Mouse (Mus musculus) forebrain, embryonic 14.5 days (tissue): ENCODE measurements around the gene Gm13287. TPM values are rescaled to one million over a fixed set of nuclear protein-coding genes. Genes with fewer than 3 reads are reported as not detected.
A peak's percentile ranks its signal among the peaks of the same experiment; 100 is the strongest.
"Not testable (repeated sequence)": the region's sequence is repeated elsewhere in the genome, so short reads cannot be mapped to it uniquely, and the experiment has no call there.

ENCODE experiments used
- ATAC-seq: fragments of 200-750 bp; cut with Nextera tagmentation; 2 replicates; pipeline ENCODE4 v1.8.0; 2017; ENCODE audit warnings: mild to moderate bottlenecking, moderate library complexity
- DNase-seq: peaks from one replicate; pipeline ENCODE4 v3.0.0-alpha.2; 2015; ENCODE audit warnings: low spot score
- H3K27ac ChIP-seq: fragments of 300-500 bp; sonication (generic); 2 replicates; pipeline ENCODE4 v1.5.1; 2014; ENCODE audit warnings: low read depth, mild to moderate bottlenecking, control low read depth, low read length, moderate library complexity
- H3K27me3 ChIP-seq: fragments of 300-500 bp; sonication (generic); replicated peaks from 2 replicates; pipeline ENCODE4 v1.6.1; 2014; ENCODE audit warnings: low read length, control low read depth, mixed read lengths; ENCODE audit not compliant: control insufficient read depth, insufficient read depth
- H3K36me3 ChIP-seq: fragments of 300-500 bp; sonication (generic); 2 replicates; pipeline ENCODE4 v1.6.1; 2014; ENCODE audit warnings: low read length, control low read depth; ENCODE audit not compliant: control insufficient read depth, insufficient read depth
- H3K4me1 ChIP-seq: fragments of 300-500 bp; sonication (generic); 2 replicates; pipeline ENCODE4 v1.6.1; 2014; ENCODE audit warnings: antibody characterized with exemption, low read length, control low read depth; ENCODE audit not compliant: control insufficient read depth, insufficient read depth
- H3K4me2 ChIP-seq: fragments of 300-500 bp; sonication (generic); 2 replicates; pipeline ENCODE4 v1.6.1; 2014; ENCODE audit warnings: mild to moderate bottlenecking, control low read depth, low read length
- H3K4me3 ChIP-seq: fragments of 300-500 bp; sonication (generic); 2 replicates; pipeline ENCODE4 v1.5.1; 2014; ENCODE audit warnings: low read depth, low read length, control low read depth
- H3K9ac ChIP-seq: fragments of 300-500 bp; sonication (generic); 2 replicates; pipeline ENCODE4 v1.6.1; 2014; ENCODE audit warnings: mild to moderate bottlenecking, low read length, control low read depth, moderate library complexity
- H3K9me3 ChIP-seq: fragments of 300-500 bp; sonication (generic); replicated peaks from 2 replicates; pipeline ENCODE4 v1.6.1; 2016; ENCODE audit warnings: low read length, control low read depth, mixed read lengths; ENCODE audit not compliant: control insufficient read depth
- WGBS: fragments of 180-500 bp; shearing (Covaris S2); extraction: QIAGEN DNeasy Blood & Tissue Kit; methylation state at CpG from one replicate; pipeline ENCODE4 v1.1.7; 2014; 5-methylcytosine and 5-hydroxymethylcytosine counted together
- polyA plus RNA-seq: library from polyadenylated mRNA; unstranded; fragments of >200 nt; fragmentation: Nextera tagmentation; extraction: Ambion mirVana; gene quantifications from 2 replicates; pipeline ENCODE4 v1.2.1, GENCODE M21; 2014

Gene Gm13287
- polyA plus RNA-seq, 1 experiment from 2014 or later, result not detected

GRCm38 (mm10) chr4:88762341-88762740 lies 40.7 kb upstream of the Gm13287 start:
- H3K9me3 ChIP-seq, H3K4me1 ChIP-seq, ATAC-seq, H3K27me3 ChIP-seq, H3K4me2 ChIP-seq, H3K36me3 ChIP-seq, H3K27ac ChIP-seq, H3K4me3 ChIP-seq, DNase-seq, H3K9ac ChIP-seq: not testable (repeated sequence)
- 62% methylated on average over 9 of the region's 9 CpGs for WGBS

- not testable (repeated sequence) for H3K9ac ChIP-seq
- 3% methylated on average over 24 of the region's 42 CpGs for WGBS
These were observed 39.6 kb upstream of the Gm13287 start for GRCm38 (mm10) chr4:88763384-88764018.

GRCm38 (mm10) chr4:88773534-88773933 lies 29.5 kb upstream of the Gm13287 start, which contains the start of gene Gm13290:
Gene Gm13290 (plus strand): TSS chr4:88773834.
- ATAC-seq, H3K4me1 ChIP-seq, H3K4me3 ChIP-seq, H3K27me3 ChIP-seq, H3K4me2 ChIP-seq, H3K9ac ChIP-seq, H3K27ac ChIP-seq, H3K36me3 ChIP-seq, H3K9me3 ChIP-seq, DNase-seq: not testable (repeated sequence)
- no CpG with 5 or more reads among the region's 32 CpGs for WGBS

More at GRCm38 (mm10) chr4:88763384-88764018, 39.6 kb upstream of the Gm13287 start:
- DNase-seq, result peak; percentile 61
- not testable (repeated sequence) for H3K36me3 ChIP-seq, H3K27ac ChIP-seq, ATAC-seq, H3K9me3 ChIP-seq, H3K4me1 ChIP-seq, H3K27me3 ChIP-seq
- Histone ChIP-seq H3K4me2 (peak overlapping the region; percentile 51), H3K4me3 (peak overlapping the region; percentile 24)

GRCm38 (mm10) chr4:88776622-88777021 lies 26.4 kb upstream of the Gm13287 start, which contains the start of gene Gm13289:
Gene Gm13289 (plus strand): TSS chr4:88776922.
- not testable (repeated sequence) for H3K9ac ChIP-seq, H3K9me3 ChIP-seq, H3K27ac ChIP-seq, H3K4me3 ChIP-seq, H3K4me1 ChIP-seq, ATAC-seq, H3K4me2 ChIP-seq, H3K36me3 ChIP-seq, H3K27me3 ChIP-seq, DNase-seq
- no CpG with 5 or more reads among the region's 29 CpGs for WGBS

GRCm38 (mm10) chr4:88779550-88779949 lies 23.5 kb upstream of the Gm13287 start, which contains the start of gene Gm13272:
Gene Gm13272 (plus strand): TSS chr4:88779850.
- DNase-seq, H3K36me3 ChIP-seq, H3K9me3 ChIP-seq, H3K27me3 ChIP-seq, H3K27ac ChIP-seq, H3K4me3 ChIP-seq, ATAC-seq, H3K4me1 ChIP-seq, H3K9ac ChIP-seq, H3K4me2 ChIP-seq: not testable (repeated sequence)
- no CpG with 5 or more reads among the region's 29 CpGs for WGBS

GRCm38 (mm10) chr4:88780320-88780719 lies 22.7 kb upstream of the Gm13287 start:
- not testable (repeated sequence) for H3K4me2 ChIP-seq, DNase-seq, H3K9ac ChIP-seq, H3K36me3 ChIP-seq, ATAC-seq, H3K9me3 ChIP-seq, H3K4me1 ChIP-seq, H3K27me3 ChIP-seq, H3K4me3 ChIP-seq, H3K27ac ChIP-seq
- 53% methylated on average over 14 of the region's 18 CpGs for WGBS

- not testable (repeated sequence) for H3K4me3 ChIP-seq, ATAC-seq
These were observed 21.2 kb upstream of the Gm13287 start, which contains the start of gene Ifnz for GRCm38 (mm10) chr4:88781831-88782230. Gene Ifnz (plus strand): TSS chr4:88782131.

GRCm38 (mm10) chr4:88782335-88782734 lies 20.7 kb upstream of the Gm13287 start:
- H3K4me3 ChIP-seq, H3K36me3 ChIP-seq, H3K27ac ChIP-seq, ATAC-seq, H3K9me3 ChIP-seq, H3K27me3 ChIP-seq, H3K4me1 ChIP-seq, H3K9ac ChIP-seq, DNase-seq: not testable (repeated sequence)
- H3K4me2 ChIP-seq, result peak overlapping the region; percentile 33; the same call in 1 of the 2 replicates
- 0% methylated on average over 12 of the region's 31 CpGs for WGBS

More at GRCm38 (mm10) chr4:88781831-88782230, 21.2 kb upstream of the Gm13287 start, which contains the start of gene Ifnz:
- WGBS, result 11% methylated on average over 2 of the region's 7 CpGs
- not testable (repeated sequence) for H3K27me3 ChIP-seq, H3K27ac ChIP-seq, H3K9ac ChIP-seq, H3K36me3 ChIP-seq, H3K9me3 ChIP-seq, H3K4me1 ChIP-seq, DNase-seq
- H3K4me2 ChIP-seq, result peak within 1 kb of the TSS; percentile 33; the same call in 1 of the 2 replicates

- H3K36me3 ChIP-seq, H3K9me3 ChIP-seq, H3K4me1 ChIP-seq, H3K4me3 ChIP-seq, H3K27me3 ChIP-seq, H3K9ac ChIP-seq, ATAC-seq, H3K27ac ChIP-seq, DNase-seq, H3K4me2 ChIP-seq: not testable (repeated sequence)
- no CpG with 5 or more reads among the region's 27 CpGs for WGBS
These were observed 17.6 kb upstream of the Gm13287 start, which contains the start of gene Gm13276 for GRCm38 (mm10) chr4:88785409-88785808. Gene Gm13276 (plus strand): TSS chr4:88785709.
